ENCODE assay signal across 8 mouse cellular contexts in genomic region chr2:163644575-163645385, GRCm38 (mm10). TPM values are rescaled to one million over a fixed set of nuclear protein-coding genes. Genes with fewer than 3 reads are reported as not detected.
DNase-seq lines count a peak whose midpoint lies in the region; ATAC-seq and TF ChIP-seq lines count a peak whose summit lies in the region.

Serinc3 (minus strand) TSS chr2:163645131.

- peaks cover 0 to 5% of the 10 kb centered on the region in 2 experiments; a peak in 1 of 4 replicates for H3K4me1 ChIP-seq in ES-E14 (ENCODE audit: control insufficient read depth in 2 of 2, insufficient read depth in 2 of 2, low read length in 2 of 2, poor library complexity in 1 of 2)
- H3K4me1 ChIP-seq in forebrain, embryonic 16.5 days (replicated peaks; ENCODE audit: control insufficient read depth, insufficient read depth, low read length), result peaks cover 20% of the 10 kb centered on the region
- H3K4me1 ChIP-seq in lung, embryonic 14.5 days (ENCODE audit: insufficient read depth), result peaks cover 5% of the 10 kb centered on the region; the same call in 1 of the 2 replicates
- H3K4me1 ChIP-seq in olfactory bulb, adult 2 months (ENCODE audit: control insufficient read depth, insufficient read depth, low read length), result peaks cover 9% of the 10 kb centered on the region
- H3K4me1 ChIP-seq in thymus, adult 2 months (replicated peaks; ENCODE audit: control insufficient read depth, insufficient read depth, low read length), result peaks cover 14% of the 10 kb centered on the region

- peak within 1 kb of the TSS; percentile 76 for H3K27ac ChIP-seq in ES-E14 (ENCODE audit: insufficient read depth, low read depth, low read length, poor library complexity, severe bottlenecking)
- peak within 1 kb of the TSS; percentile 94 for H3K27ac ChIP-seq in forebrain, embryonic 16.5 days (ENCODE audit: low read length)
- peak within 1 kb of the TSS; percentile 98 for H3K27ac ChIP-seq in layer of hippocampus, adult 2 months
- peak within 1 kb of the TSS; percentile 100 for H3K27ac ChIP-seq in lung, embryonic 14.5 days (ENCODE audit: low read depth)
- peak within 1 kb of the TSS; percentile 85 for H3K27ac ChIP-seq in olfactory bulb, adult 2 months (ENCODE audit: insufficient read depth, low read depth, low read length)
- H3K27ac ChIP-seq in thymus, adult 2 months (ENCODE audit: control insufficient read depth, insufficient read depth, low read length), result peak within 1 kb of the TSS; percentile 86

- peak; percentile 98 for TF ChIP-seq POLR2A in olfactory bulb, adult 2 months (IDR thresholded peaks at IDR 0.05; ENCODE audit: insufficient read depth, low read depth, low read length)
- peak; percentile 100 for TF ChIP-seq POLR2A in thymus, adult 2 months (IDR thresholded peaks at IDR 0.05; ENCODE audit: control insufficient read depth, extremely low read depth, insufficient read depth, low read length, poor library complexity)

- H3K9me3 ChIP-seq in ES-E14 (ENCODE audit: control insufficient read depth, insufficient read depth, low read depth, low read length), result no peaks in the 10 kb centered on the region
- no peaks in the 10 kb centered on the region for H3K9me3 ChIP-seq in forebrain, embryonic 16.5 days (ENCODE audit: control insufficient read depth, low read length)
- no peaks in the 10 kb centered on the region for H3K9me3 ChIP-seq in lung, embryonic 14.5 days (ENCODE audit: low read depth, low read length)

- no peaks in the 10 kb centered on the region for H3K36me3 ChIP-seq in ES-E14 (ENCODE audit: control insufficient read depth, insufficient read depth, low read length, poor library complexity, severe bottlenecking)
- H3K36me3 ChIP-seq in forebrain, embryonic 16.5 days (ENCODE audit: control insufficient read depth, insufficient read depth), result no peaks in the 10 kb centered on the region
- H3K36me3 ChIP-seq in lung, embryonic 14.5 days (ENCODE audit: insufficient read depth), result peaks cover 10% of the 10 kb centered on the region; the same call in 1 of the 2 replicates
- no peaks in the 10 kb centered on the region; the same call in 1 of the 2 replicates for H3K36me3 ChIP-seq in thymus, adult 2 months (ENCODE audit: control insufficient read depth, insufficient read depth, low read length)

- peak; percentile 73 for TF ChIP-seq CTCF in layer of hippocampus, adult 2 months (conservative IDR thresholded peaks at IDR 0.05)
- peak; percentile 67 for TF ChIP-seq CTCF in lung, embryonic 14.5 days (IDR thresholded peaks at IDR 0.05; ENCODE audit: low read depth)
- TF ChIP-seq CTCF in olfactory bulb, adult 2 months (IDR thresholded peaks at IDR 0.05; ENCODE audit: insufficient read depth, low read depth, low read length), result peak; percentile 38; the same call in 1 of the 2 replicates
- TF ChIP-seq CTCF in thymus, adult 2 months (IDR thresholded peaks at IDR 0.05; ENCODE audit: borderline replicate concordance, control insufficient read depth, extremely low read depth, insufficient read depth, low read length, poor library complexity), result peak; percentile 77; the same call in 1 of the 2 replicates

- peak; percentile 87 for DNase-seq in ES-E14 (ENCODE audit: low read depth, low spot score)
- peak; percentile 98 for DNase-seq in cerebellum, adult 11-12 months
- DNase-seq in heart, postnatal 36 days, result peak; percentile 100
- peak; percentile 98 to 99 for DNase-seq in layer of hippocampus, adult 2 months (ENCODE audit: low spot score in 2 of 2)
- DNase-seq in lung, embryonic 14.5 days, result peak; percentile 100
- DNase-seq in thymus, adult 2 months, result peak; percentile 100

- peak; percentile 97 for ATAC-seq in forebrain, embryonic 16.5 days
- ATAC-seq in lung, embryonic 14.5 days (ENCODE audit: insufficient read depth), result peak; percentile 95

- no peaks in the 10 kb centered on the region; the same call in 1 of the 2 replicates for H3K27me3 ChIP-seq in forebrain, embryonic 16.5 days (replicated peaks; ENCODE audit: control insufficient read depth, insufficient read depth, low read length)
- no peaks in the 10 kb centered on the region for H3K27me3 ChIP-seq in lung, embryonic 14.5 days (ENCODE audit: insufficient read depth, low read length)
- no peaks in the 10 kb centered on the region for H3K27me3 ChIP-seq in thymus, adult 2 months (ENCODE audit: control insufficient read depth, insufficient read depth, low read length)

- in situ Hi-C loops in ES-E14 (cut with MboI; ENCODE audit: low sequenced_read_pairs in 2 of 2, unreplicated experiment in 2 of 2), result no loop called here

- peak within 1 kb of the TSS; percentile 90 for H3K9ac ChIP-seq in ES-E14 (ENCODE audit: insufficient read depth, low read depth, low read length, poor library complexity, severe bottlenecking)
- H3K9ac ChIP-seq in forebrain, embryonic 16.5 days (replicated peaks; ENCODE audit: low read depth, low read length), result peak within 1 kb of the TSS; percentile 98
- peak within 1 kb of the TSS; percentile 94 for H3K9ac ChIP-seq in lung, embryonic 14.5 days

- H3K4me3 ChIP-seq in ES-E14 (ENCODE audit: insufficient read depth in 1 of 2, low read depth in 1 of 2, low read length in 2 of 2, poor library complexity in 1 of 2, severe bottlenecking in 1 of 2), result peak within 1 kb of the TSS; percentile 86 to 99
- peak within 1 kb of the TSS; percentile 98 for H3K4me3 ChIP-seq in forebrain, embryonic 16.5 days (replicated peaks; ENCODE audit: low read length)
- peak within 1 kb of the TSS; percentile 84 for H3K4me3 ChIP-seq in layer of hippocampus, adult 2 months
- H3K4me3 ChIP-seq in lung, embryonic 14.5 days (ENCODE audit: low read depth, low read length), result peak within 1 kb of the TSS; percentile 87
- peak within 1 kb of the TSS; percentile 75 for H3K4me3 ChIP-seq in olfactory bulb, adult 2 months (ENCODE audit: insufficient read depth, low read depth, low read length)
- peak within 1 kb of the TSS; percentile 81 for H3K4me3 ChIP-seq in thymus, adult 2 months (ENCODE audit: control insufficient read depth, insufficient read depth, low read length)

- H3K4me2 ChIP-seq in forebrain, embryonic 16.5 days (ENCODE audit: low read length), result peak within 1 kb of the TSS; percentile 76
- peak within 1 kb of the TSS; percentile 73 for H3K4me2 ChIP-seq in lung, embryonic 14.5 days

- WGBS in forebrain, embryonic 16.5 days, result under 1% methylated on average over 74 of the region's 74 CpGs
- WGBS in lung, embryonic 14.5 days, result under 1% methylated on average over 74 of the region's 74 CpGs
- under 1% methylated on average over 74 of the region's 74 CpGs for WGBS in olfactory bulb, adult 2 months
- under 1% methylated on average over 74 of the region's 74 CpGs for WGBS in thymus, adult 2 months

- intact Hi-C loops in heart, postnatal 36 days (cut with DNase I), result loop anchor here (2.0 kb wide), 1 partner anchor 74 kb away; no protein-coding TSS in a partner anchor

TF ChIP-seq in ES-E14, 5 proteins besides CTCF, POLR2A, EP300 and RAD21:
- TF ChIP-seq ZC3H11A (IDR thresholded peaks at IDR 0.05; ENCODE audit: borderline replicate concordance, low read depth, low read length) (no peak), MAFK (IDR thresholded peaks at IDR 0.05; ENCODE audit: insufficient read depth, low read depth, low read length) (no peak), HCFC1 (IDR thresholded peaks at IDR 0.05; ENCODE audit: borderline replicate concordance, insufficient read depth, low read length) (0 out of 2 replicates have a peak, but pooled peaks have one; percentile 47), ZNF384 (IDR thresholded peaks at IDR 0.05; ENCODE audit: low read depth, low read length) (no peak)

RNA-seq across cellular contexts. Expression of gene Serinc3, which starts in this region (rescaled TPM):
- total RNA-seq in ES-E14 (2012; rRNA removed), result 59.3 and 62.0 TPM in 2 replicates
- 31.4 and 34.3 TPM in 2 replicates for polyA plus RNA-seq in forebrain, embryonic 16.5 days (2015; fragmentation: Nextera tagmentation; extraction: Ambion mirVana)
- total RNA-seq in heart, postnatal 36 days (2021), result 100 to 1,000 TPM; 316 to 421 TPM
- 100 to 1,000 TPM; 198 to 204 TPM for total RNA-seq in layer of hippocampus, adult 2 months (2021)
- 56.2 and 62.5 TPM in 2 replicates for polyA plus RNA-seq in lung, embryonic 14.5 days (2014; fragmentation: Nextera tagmentation; extraction: Ambion mirVana)
- polyA plus RNA-seq in olfactory bulb, adult 2 months (2012; ENCODE audit: insufficient read depth, insufficient read length, low replicate concordance, missing spikeins), result 82.6 TPM in 1 of 2 replicates, not detected in the other
- 279 and 281 TPM in 2 replicates for polyA plus RNA-seq in thymus, adult 2 months (2012; rRNA removed)

Comparison
In these comparisons a context has a peak if more than half of its experiments do, and no peak if none do; other contexts are left out.
1. Peak in every context shown above with its lines: DNase-seq, ATAC-seq, H3K4me3 ChIP-seq and H3K27ac ChIP-seq.